Mouse (Mus musculus): Measurements from ENCODE around the gene Rsu1. TPM values are rescaled to one million over a fixed set of nuclear protein-coding genes. Genes with fewer than 3 reads are reported as not detected.

Gene Rsu1
- polyA plus RNA-seq, 1 experiment from 2014 or later, result 74.4 TPM

GRCm38 (mm10) chr2:13134890-13135289 lies 136.3 kb downstream of the Rsu1 start:
- ATAC-seq (ENCODE audit: low FRiP score, low read depth), result no peak
- H3K4me2 ChIP-seq (replicated peaks), result no peak overlapping the region
- H3K9me3 ChIP-seq, result no peaks in the 10 kb centered on the region
- H3K36me3 ChIP-seq, result no peaks in the 10 kb centered on the region
- H3K4me1 ChIP-seq, result peaks cover 3% of the 10 kb centered on the region
- no peaks in the 10 kb centered on the region for H3K27me3 ChIP-seq
- no peak overlapping the region for H3K4me3 ChIP-seq
- WGBS, result 81% methylated on average over 2 of the region's 2 CpGs
- H3K9ac ChIP-seq (replicated peaks), result no peak overlapping the region
- H3K27ac ChIP-seq (replicated peaks), result no peak overlapping the region

- Histone ChIP-seq H3K9ac (replicated peaks) (no peak overlapping the region), H3K9me3 (no peaks in the 10 kb centered on the region), H3K27ac (replicated peaks) (no peak overlapping the region), H3K4me1 (peaks cover 9% of the 10 kb centered on the region), H3K4me3 (no peak overlapping the region), H3K27me3 (no peaks in the 10 kb centered on the region), H3K4me2 (replicated peaks) (no peak overlapping the region), H3K36me3 (no peaks in the 10 kb centered on the region)
- WGBS, result 89% methylated on average over 8 of the region's 8 CpGs
- ATAC-seq (ENCODE audit: low FRiP score, low read depth), result no peak
Measured at GRCm38 (mm10) chr2:13132841-13133240, 138.4 kb downstream of the Rsu1 start.

GRCm38 (mm10) chr2:13132406-13132805 lies 138.8 kb downstream of the Rsu1 start:
- Histone ChIP-seq H3K4me3 (no peak overlapping the region), H3K36me3 (no peaks in the 10 kb centered on the region), H3K9ac (replicated peaks) (no peak overlapping the region), H3K4me2 (replicated peaks) (no peak overlapping the region), H3K27me3 (no peaks in the 10 kb centered on the region), H3K9me3 (no peaks in the 10 kb centered on the region), H3K4me1 (peaks cover 9% of the 10 kb centered on the region), H3K27ac (replicated peaks) (no peak overlapping the region)
- no peak for ATAC-seq (ENCODE audit: low FRiP score, low read depth)
- 86% methylated on average over 8 of the region's 8 CpGs for WGBS

- H3K4me1 ChIP-seq, result peaks cover 9% of the 10 kb centered on the region
- H3K9ac ChIP-seq (replicated peaks), result no peak overlapping the region
- no peak overlapping the region for H3K27ac ChIP-seq (replicated peaks)
- H3K9me3 ChIP-seq, result no peaks in the 10 kb centered on the region
- H3K4me2 ChIP-seq (replicated peaks), result peak overlapping the region; percentile 35
- H3K36me3 ChIP-seq, result no peaks in the 10 kb centered on the region
- H3K27me3 ChIP-seq, result no peaks in the 10 kb centered on the region
- ATAC-seq (ENCODE audit: low FRiP score, low read depth), result peak; percentile 61
- no peak overlapping the region for H3K4me3 ChIP-seq
- WGBS, result 50% methylated on average over 10 of the region's 10 CpGs
Measured at GRCm38 (mm10) chr2:13129859-13130258, 141.4 kb downstream of the Rsu1 start.

- Histone ChIP-seq H3K4me1 (peaks cover 9% of the 10 kb centered on the region), H3K4me2 (replicated peaks) (peak overlapping the region; percentile 35), H3K9me3 (no peaks in the 10 kb centered on the region), H3K27me3 (no peaks in the 10 kb centered on the region), H3K4me3 (no peak overlapping the region), H3K27ac (replicated peaks) (no peak overlapping the region), H3K9ac (replicated peaks) (no peak overlapping the region), H3K36me3 (no peaks in the 10 kb centered on the region)
- ATAC-seq (ENCODE audit: low FRiP score, low read depth), result peak; percentile 57; the same call in 1 of the 2 replicates
- 47% methylated on average over 10 of the region's 10 CpGs for WGBS
Measured at GRCm38 (mm10) chr2:13129337-13129736, 141.9 kb downstream of the Rsu1 start.

- no peaks in the 10 kb centered on the region for H3K36me3 ChIP-seq
- H3K27me3 ChIP-seq, result no peaks in the 10 kb centered on the region; the same call in 1 of the 2 replicates
- ATAC-seq (ENCODE audit: low FRiP score, low read depth), result no peak
- H3K9ac ChIP-seq (replicated peaks), result no peak overlapping the region
- no peak overlapping the region for H3K4me2 ChIP-seq (replicated peaks)
- H3K27ac ChIP-seq (replicated peaks), result no peak overlapping the region
- 70% methylated on average over 5 of the region's 5 CpGs for WGBS
- H3K4me1 ChIP-seq, result no peaks in the 10 kb centered on the region
- H3K4me3 ChIP-seq, result no peak overlapping the region
- H3K9me3 ChIP-seq, result no peaks in the 10 kb centered on the region
Measured at GRCm38 (mm10) chr2:13120461-13120860, 150.8 kb downstream of the Rsu1 start.

- no peak for ATAC-seq (ENCODE audit: low FRiP score, low read depth)
- Histone ChIP-seq H3K4me3 (no peak overlapping the region), H3K27me3 (no peaks in the 10 kb centered on the region; the same call in 1 of the 2 replicates), H3K4me2 (replicated peaks) (no peak overlapping the region), H3K9me3 (no peaks in the 10 kb centered on the region), H3K4me1 (0 out of 2 replicates have a peak, but pooled peaks cover 2% of the 10 kb centered on the region), H3K27ac (replicated peaks) (no peak overlapping the region), H3K9ac (replicated peaks) (no peak overlapping the region), H3K36me3 (no peaks in the 10 kb centered on the region)
- WGBS, result 61% methylated on average over 4 of the region's 4 CpGs
Measured at GRCm38 (mm10) chr2:13117896-13118295, 153.3 kb downstream of the Rsu1 start.

GRCm38 (mm10) chr2:13106531-13106930 lies 164.7 kb downstream of the Rsu1 start:
- no peak overlapping the region for H3K4me2 ChIP-seq (replicated peaks)
- no peak for ATAC-seq (ENCODE audit: low FRiP score, low read depth)
- H3K36me3 ChIP-seq, result no peaks in the 10 kb centered on the region
- no peaks in the 10 kb centered on the region for H3K9me3 ChIP-seq
- 30% methylated on average over 4 of the region's 4 CpGs for WGBS
- H3K9ac ChIP-seq (replicated peaks), result no peak overlapping the region
- H3K27ac ChIP-seq (replicated peaks), result no peak overlapping the region
- H3K4me1 ChIP-seq, result no peaks in the 10 kb centered on the region
- no peak overlapping the region for H3K4me3 ChIP-seq
- no peaks in the 10 kb centered on the region for H3K27me3 ChIP-seq

- H3K4me1 ChIP-seq, result no peaks in the 10 kb centered on the region
- no peak for ATAC-seq (ENCODE audit: low FRiP score, low read depth)
- no peaks in the 10 kb centered on the region for H3K27me3 ChIP-seq
- no peak overlapping the region for H3K4me3 ChIP-seq
- no peaks in the 10 kb centered on the region for H3K36me3 ChIP-seq
- H3K27ac ChIP-seq (replicated peaks), result no peak overlapping the region
- H3K9ac ChIP-seq (replicated peaks), result no peak overlapping the region
- H3K4me2 ChIP-seq (replicated peaks), result no peak overlapping the region
- H3K9me3 ChIP-seq, result no peaks in the 10 kb centered on the region
- WGBS, result 36% methylated on average over 2 of the region's 2 CpGs
Measured at GRCm38 (mm10) chr2:13104388-13104787, 166.8 kb downstream of the Rsu1 start.

GRCm38 (mm10) chr2:13103797-13104200 lies 167.4 kb downstream of the Rsu1 start:
- Histone ChIP-seq H3K9me3 (no peaks in the 10 kb centered on the region), H3K27me3 (no peaks in the 10 kb centered on the region), H3K36me3 (no peaks in the 10 kb centered on the region), H3K4me2 (replicated peaks) (no peak overlapping the region), H3K27ac (replicated peaks) (no peak overlapping the region), H3K4me3 (no peak overlapping the region), H3K9ac (replicated peaks) (no peak overlapping the region), H3K4me1 (no peaks in the 10 kb centered on the region)
- 78% methylated on average over 7 of the region's 7 CpGs for WGBS
- ATAC-seq (ENCODE audit: low FRiP score, low read depth), result no peak

GRCm38 (mm10) chr2:13094045-13094444 lies 177.2 kb downstream of the Rsu1 start:
- WGBS, result 99% methylated on average over 5 of the region's 5 CpGs
- no peak for ATAC-seq (ENCODE audit: low FRiP score, low read depth)
- no peaks in the 10 kb centered on the region for H3K36me3 ChIP-seq

GRCm38 (mm10) chr2:13093570-13093969 lies 177.6 kb downstream of the Rsu1 start:
- 74% methylated on average over 1 of the region's 1 CpGs for WGBS
- Histone ChIP-seq H3K9ac (replicated peaks) (no peak overlapping the region), H3K4me3 (no peak overlapping the region), H3K4me2 (replicated peaks) (no peak overlapping the region), H3K27ac (replicated peaks) (no peak overlapping the region), H3K9me3 (no peaks in the 10 kb centered on the region), H3K36me3 (no peaks in the 10 kb centered on the region), H3K4me1 (no peaks in the 10 kb centered on the region), H3K27me3 (no peaks in the 10 kb centered on the region)
- ATAC-seq (ENCODE audit: low FRiP score, low read depth), result no peak

More at GRCm38 (mm10) chr2:13094045-13094444, 177.2 kb downstream of the Rsu1 start:
- no peaks in the 10 kb centered on the region for H3K27me3 ChIP-seq
- H3K4me2 ChIP-seq (replicated peaks), result no peak overlapping the region
- H3K4me1 ChIP-seq, result no peaks in the 10 kb centered on the region
- H3K4me3 ChIP-seq, result no peak overlapping the region
- H3K9ac ChIP-seq (replicated peaks), result no peak overlapping the region
- no peaks in the 10 kb centered on the region for H3K9me3 ChIP-seq
- no peak overlapping the region for H3K27ac ChIP-seq (replicated peaks)

GRCm38 (mm10) chr2:13091399-13092015 lies 179.7 kb downstream of the Rsu1 start:
- Histone ChIP-seq H3K27me3 (no peaks in the 10 kb centered on the region), H3K36me3 (no peaks in the 10 kb centered on the region), H3K9me3 (no peaks in the 10 kb centered on the region), H3K4me3 (no peak overlapping the region), H3K27ac (replicated peaks) (no peak overlapping the region), H3K9ac (replicated peaks) (no peak overlapping the region), H3K4me2 (replicated peaks) (no peak overlapping the region), H3K4me1 (no peaks in the 10 kb centered on the region)
- ATAC-seq (ENCODE audit: low FRiP score, low read depth), result no peak
- 94% methylated on average over 5 of the region's 5 CpGs for WGBS

Data from midbrain, embryonic 12.5 days (tissue).